Mouse (Mus musculus): Measurements from ENCODE around the gene Rasa4. TPM values are rescaled to one million over a fixed set of nuclear protein-coding genes. Genes with fewer than 3 reads are reported as not detected.
"Not testable (repeated sequence)": the region's sequence is repeated elsewhere in the genome, so short reads cannot be mapped to it uniquely, and the experiment has no call there.

Gene Rasa4
- polyA plus RNA-seq, 1 experiment from 2014 or later: 2.8 TPM

GRCm38 (mm10) chr5:136098536-136098935, 14.8 kb downstream of the Rasa4 start:
- TF ChIP-seq EP300 (IDR thresholded peaks at IDR 0.05) (no peak), CTCF (IDR thresholded peaks at IDR 0.05) (no peak)
- Histone ChIP-seq H3K4me1 (ENCODE audit: insufficient read depth, low read depth, low read length) (no peaks in the 10 kb centered on the region), H3K27me3 (replicated peaks; ENCODE audit: insufficient read depth, low read length) (no peaks in the 10 kb centered on the region), H3K9me3 (ENCODE audit: low read length) (no peaks in the 10 kb centered on the region), H3K27ac (ENCODE audit: low read length) (no peak overlapping the region), H3K4me2 (replicated peaks; ENCODE audit: low read depth, low read length) (no peak overlapping the region), H3K4me3 (ENCODE audit: low read depth, low read length) (no peak overlapping the region), H3K36me3 (ENCODE audit: insufficient read depth, low read length) (no peaks in the 10 kb centered on the region), H3K9ac (replicated peaks; ENCODE audit: low read depth) (no peak overlapping the region)
- DNase-seq (ENCODE audit: low spot score): no peak
- WGBS: 64% methylated on average over 10 of the region's 10 CpGs
- ATAC-seq: no peak

DNA sequence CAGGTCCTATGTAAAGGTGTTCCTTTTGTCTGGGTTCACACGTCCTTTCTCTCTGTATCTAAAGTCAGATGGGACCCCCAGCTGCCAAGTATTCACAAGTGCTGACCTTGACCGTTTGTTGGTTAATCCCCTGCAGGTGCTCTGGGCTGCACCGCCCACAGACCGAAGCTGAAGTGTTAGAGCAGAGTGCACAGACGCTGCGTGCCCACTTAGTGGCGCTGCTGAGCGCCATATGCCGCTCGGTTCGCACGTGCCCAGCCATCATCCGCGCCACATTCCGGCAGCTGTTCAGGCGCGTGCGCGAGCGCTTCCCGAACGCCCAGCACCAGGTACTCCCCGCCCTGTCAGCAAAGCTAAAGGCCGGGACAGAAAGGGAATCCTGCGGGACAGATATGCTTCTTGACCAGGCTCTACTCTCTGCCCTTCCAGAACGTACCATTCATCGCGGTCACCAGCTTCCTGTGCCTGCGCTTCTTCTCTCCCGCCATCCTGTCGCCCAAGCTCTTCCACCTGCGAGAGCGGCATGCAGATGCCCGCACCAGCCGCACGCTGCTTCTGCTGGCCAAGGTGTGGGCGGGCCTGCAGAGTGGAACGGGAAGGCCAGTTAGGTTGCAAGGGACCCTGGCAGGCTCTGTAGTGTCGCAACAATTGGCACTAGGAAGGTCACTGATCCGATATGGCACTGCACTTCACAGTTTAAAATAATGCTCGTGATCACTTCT, 18.5 kb downstream of the Rasa4 start:
- no peaks in the 10 kb centered on the region for H3K27me3 ChIP-seq (replicated peaks; ENCODE audit: insufficient read depth, low read length)
- H3K9me3 ChIP-seq (ENCODE audit: low read length): no peaks in the 10 kb centered on the region
- H3K9ac ChIP-seq (replicated peaks; ENCODE audit: low read depth): no peak overlapping the region
- H3K36me3 ChIP-seq (ENCODE audit: insufficient read depth, low read length): no peaks in the 10 kb centered on the region
- 4% methylated on average over 41 of the region's 41 CpGs for WGBS
- H3K4me2 ChIP-seq (replicated peaks; ENCODE audit: low read depth, low read length): peak overlapping the region; percentile 49
- peak; percentile 87 for DNase-seq (ENCODE audit: low spot score)
- peak; percentile 92 for ATAC-seq
- no peak overlapping the region for H3K4me3 ChIP-seq (ENCODE audit: low read depth, low read length)
- H3K4me1 ChIP-seq (ENCODE audit: insufficient read depth, low read depth, low read length): no peaks in the 10 kb centered on the region
- no peak overlapping the region for H3K27ac ChIP-seq (ENCODE audit: low read length)
- no peak for TF ChIP-seq EP300 (IDR thresholded peaks at IDR 0.05)
- TF ChIP-seq CTCF (IDR thresholded peaks at IDR 0.05): peak; percentile 95

DNA sequence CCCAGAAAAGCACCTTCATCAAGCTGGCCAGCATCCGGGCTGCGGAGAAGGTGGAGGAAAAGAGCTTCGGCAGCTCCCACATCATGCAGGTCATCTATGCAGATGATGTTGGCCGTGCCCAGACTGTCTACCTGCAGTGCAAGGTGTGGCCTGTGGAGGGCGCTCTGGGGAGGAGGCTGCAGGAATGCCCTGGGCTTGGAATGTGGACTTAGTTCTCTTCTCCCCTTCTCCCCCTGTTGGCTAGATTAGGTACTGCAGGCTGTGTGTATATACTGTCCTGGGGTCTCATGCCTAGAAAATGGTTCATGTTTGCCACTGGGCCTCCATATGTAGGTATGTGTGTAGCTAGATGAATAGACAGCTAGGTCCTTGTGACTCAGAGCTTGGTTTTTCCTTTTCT, 20.8 kb downstream of the Rasa4 start:
- no peaks in the 10 kb centered on the region for H3K36me3 ChIP-seq (ENCODE audit: insufficient read depth, low read length)
- H3K27me3 ChIP-seq (replicated peaks; ENCODE audit: insufficient read depth, low read length): no peaks in the 10 kb centered on the region
- H3K4me3 ChIP-seq (ENCODE audit: low read depth, low read length): no peak overlapping the region
- TF ChIP-seq EP300 (IDR thresholded peaks at IDR 0.05) (no peak), CTCF (IDR thresholded peaks at IDR 0.05) (peak; percentile 68)
- WGBS: 91% methylated on average over 5 of the region's 5 CpGs
- no peak overlapping the region for H3K9ac ChIP-seq (replicated peaks; ENCODE audit: low read depth)
- H3K9me3 ChIP-seq (ENCODE audit: low read length): no peaks in the 10 kb centered on the region
- no peak for ATAC-seq
- no peak for DNase-seq (ENCODE audit: low spot score)
- no peaks in the 10 kb centered on the region for H3K4me1 ChIP-seq (ENCODE audit: insufficient read depth, low read depth, low read length)
- no peak overlapping the region for H3K4me2 ChIP-seq (replicated peaks; ENCODE audit: low read depth, low read length)
- no peak overlapping the region for H3K27ac ChIP-seq (ENCODE audit: low read length)

- no peak for TF ChIP-seq CTCF (IDR thresholded peaks at IDR 0.05)
- TF ChIP-seq EP300 (IDR thresholded peaks at IDR 0.05): no peak
- 37% methylated on average over 2 of the region's 2 CpGs for WGBS
- ATAC-seq: no peak
Observed at GRCm38 (mm10) chr5:136108486-136108885, 24.8 kb downstream of the Rasa4 start.

DNA sequence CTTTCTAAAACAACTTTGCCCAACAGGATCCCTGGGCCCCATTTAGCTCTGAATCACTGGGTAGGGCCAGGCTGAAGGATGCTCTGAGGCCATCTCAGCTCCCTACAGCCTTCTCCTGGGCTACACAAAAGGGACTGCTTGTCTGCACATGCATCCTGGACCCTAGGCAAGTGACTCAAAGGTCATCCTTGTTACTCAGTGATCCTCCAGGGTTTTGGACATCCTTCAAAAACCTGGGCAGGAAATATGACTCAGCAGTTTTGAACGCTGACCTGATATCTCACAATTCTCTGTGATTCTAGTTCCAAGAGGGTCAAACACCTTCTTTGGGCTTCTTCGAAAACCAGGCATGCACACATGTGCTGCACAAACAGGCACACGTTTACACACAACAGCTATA, 25.3 kb downstream of the Rasa4 start:
- Histone ChIP-seq H3K4me1 (ENCODE audit: insufficient read depth, low read depth, low read length) (no peaks in the 10 kb centered on the region), H3K4me3 (ENCODE audit: low read depth, low read length) (no peak overlapping the region), H3K27ac (ENCODE audit: low read length) (no peak overlapping the region), H3K27me3 (replicated peaks; ENCODE audit: insufficient read depth, low read length) (no peaks in the 10 kb centered on the region), H3K9ac (replicated peaks; ENCODE audit: low read depth) (no peak overlapping the region), H3K9me3 (ENCODE audit: low read length) (no peaks in the 10 kb centered on the region), H3K36me3 (ENCODE audit: insufficient read depth, low read length) (no peaks in the 10 kb centered on the region), H3K4me2 (replicated peaks; ENCODE audit: low read depth, low read length) (no peak overlapping the region)
- WGBS: 57% methylated on average over 3 of the region's 3 CpGs
- TF ChIP-seq EP300 (IDR thresholded peaks at IDR 0.05): no peak
- TF ChIP-seq CTCF (IDR thresholded peaks at IDR 0.05): no peak
- ATAC-seq: no peak
- DNase-seq (ENCODE audit: low spot score): no peak

More at GRCm38 (mm10) chr5:136108486-136108885, 24.8 kb downstream of the Rasa4 start:
- Histone ChIP-seq H3K36me3 (ENCODE audit: insufficient read depth, low read length) (no peaks in the 10 kb centered on the region), H3K27me3 (replicated peaks; ENCODE audit: insufficient read depth, low read length) (no peaks in the 10 kb centered on the region), H3K4me2 (replicated peaks; ENCODE audit: low read depth, low read length) (no peak overlapping the region), H3K9me3 (ENCODE audit: low read length) (no peaks in the 10 kb centered on the region), H3K9ac (replicated peaks; ENCODE audit: low read depth) (no peak overlapping the region), H3K4me3 (ENCODE audit: low read depth, low read length) (no peak overlapping the region), H3K4me1 (ENCODE audit: insufficient read depth, low read depth, low read length) (no peaks in the 10 kb centered on the region), H3K27ac (ENCODE audit: low read length) (no peak overlapping the region)
- no peak for DNase-seq (ENCODE audit: low spot score)

DNA sequence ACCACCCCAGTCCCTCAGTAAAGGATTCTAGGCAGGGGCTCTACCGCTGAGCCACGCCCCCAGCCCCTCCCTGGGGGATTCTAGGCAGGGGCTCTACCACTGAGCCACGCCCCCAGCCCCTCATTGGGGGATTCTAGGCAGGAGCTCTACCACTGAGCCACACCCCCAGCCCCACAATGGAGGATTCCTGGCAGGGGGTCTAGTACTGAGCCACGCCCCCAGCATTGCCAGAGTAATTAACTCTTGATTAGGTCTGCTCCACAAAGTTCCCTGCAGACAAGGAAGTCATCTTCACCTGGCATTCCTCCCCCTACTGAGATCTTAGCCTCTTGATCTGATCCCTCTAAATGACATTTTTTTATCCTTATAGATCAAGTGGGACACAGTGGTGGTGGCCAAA, 29.8 kb downstream of the Rasa4 start:
- not testable (repeated sequence) for H3K4me1 ChIP-seq (ENCODE audit: insufficient read depth, low read depth, low read length); ATAC-seq; H3K27ac ChIP-seq (ENCODE audit: low read length); H3K4me2 ChIP-seq (replicated peaks; ENCODE audit: low read depth, low read length); H3K9me3 ChIP-seq (ENCODE audit: low read length); H3K27me3 ChIP-seq (replicated peaks; ENCODE audit: insufficient read depth, low read length); H3K4me3 ChIP-seq (ENCODE audit: low read depth, low read length); DNase-seq (ENCODE audit: low spot score); H3K36me3 ChIP-seq (ENCODE audit: insufficient read depth, low read length); H3K9ac ChIP-seq (replicated peaks; ENCODE audit: low read depth)
- 46% methylated on average over 4 of the region's 4 CpGs for WGBS

All from lung, postnatal 0 days (tissue).